Mouse (Mus musculus) liver, embryonic 16.5 days (tissue): ENCODE data around the gene Lgi4. TPM values are rescaled to one million over a fixed set of nuclear protein-coding genes. Genes with fewer than 3 reads are reported as not detected.

Experiments
- ATAC-seq: fragments of 200-750 bp; cut with Nextera tagmentation; 2 replicates; pipeline ENCODE4 v1.8.0; 2017; ENCODE audit warnings: low read depth, mild to moderate bottlenecking, moderate number of reproducible peaks, moderate library complexity
- H3K27ac ChIP-seq: fragments of 300-500 bp; sonication (generic); 2 replicates; pipeline ENCODE4 v1.5.1; 2014; ENCODE audit warnings: mild to moderate bottlenecking, low read length
- H3K27me3 ChIP-seq: fragments of 300-500 bp; sonication (generic); 2 replicates; pipeline ENCODE4 v1.6.1; 2014; ENCODE audit warnings: low read depth, low read length, mixed read lengths; ENCODE audit not compliant: control insufficient read depth, insufficient read depth
- H3K36me3 ChIP-seq: fragments of 300-500 bp; sonication (generic); 2 replicates; pipeline ENCODE4 v1.6.1; 2014; ENCODE audit warnings: mild to moderate bottlenecking; ENCODE audit not compliant: control insufficient read depth, insufficient read depth
- H3K4me1 ChIP-seq: fragments of 300-500 bp; sonication (generic); 2 replicates; pipeline ENCODE4 v1.6.1; 2014; ENCODE audit warnings: low read depth, low read length, mixed read lengths; ENCODE audit not compliant: control insufficient read depth
- H3K4me2 ChIP-seq: fragments of 300-500 bp; sonication (generic); 2 replicates; pipeline ENCODE4 v1.6.1; 2014; ENCODE audit warnings: low read depth, low read length, mixed read lengths
- H3K4me3 ChIP-seq: fragments of 300-500 bp; sonication (generic); 2 replicates; pipeline ENCODE4 v1.5.1; 2014; ENCODE audit warnings: low read depth, mild to moderate bottlenecking, low read length
- H3K9ac ChIP-seq: fragments of 300-500 bp; sonication (generic); 2 replicates; pipeline ENCODE4 v1.6.1; 2014; ENCODE audit warnings: low read depth, low read length
- H3K9me3 ChIP-seq: fragments of 300-500 bp; sonication (generic); replicated peaks from 2 replicates; pipeline ENCODE4 v1.6.1; 2016; ENCODE audit warnings: low read length; ENCODE audit not compliant: control insufficient read depth
- WGBS: fragments of 180-500 bp; shearing (Covaris S2); extraction: QIAGEN DNeasy Blood & Tissue Kit; methylation state at CpG from one replicate; pipeline ENCODE4 v1.1.7; 2014; ENCODE audit not compliant: insufficient replicate concordance; 5-methylcytosine and 5-hydroxymethylcytosine counted together
- polyA plus RNA-seq: library from polyadenylated mRNA; unstranded; fragments of >200 nt; fragmentation: Nextera tagmentation; extraction: Ambion mirVana; gene quantifications from 2 replicates; pipeline ENCODE4 v1.2.1, GENCODE M21; 2015

Gene Lgi4
- polyA plus RNA-seq, 1 experiment from 2014 or later: 0.02 TPM

DNA sequence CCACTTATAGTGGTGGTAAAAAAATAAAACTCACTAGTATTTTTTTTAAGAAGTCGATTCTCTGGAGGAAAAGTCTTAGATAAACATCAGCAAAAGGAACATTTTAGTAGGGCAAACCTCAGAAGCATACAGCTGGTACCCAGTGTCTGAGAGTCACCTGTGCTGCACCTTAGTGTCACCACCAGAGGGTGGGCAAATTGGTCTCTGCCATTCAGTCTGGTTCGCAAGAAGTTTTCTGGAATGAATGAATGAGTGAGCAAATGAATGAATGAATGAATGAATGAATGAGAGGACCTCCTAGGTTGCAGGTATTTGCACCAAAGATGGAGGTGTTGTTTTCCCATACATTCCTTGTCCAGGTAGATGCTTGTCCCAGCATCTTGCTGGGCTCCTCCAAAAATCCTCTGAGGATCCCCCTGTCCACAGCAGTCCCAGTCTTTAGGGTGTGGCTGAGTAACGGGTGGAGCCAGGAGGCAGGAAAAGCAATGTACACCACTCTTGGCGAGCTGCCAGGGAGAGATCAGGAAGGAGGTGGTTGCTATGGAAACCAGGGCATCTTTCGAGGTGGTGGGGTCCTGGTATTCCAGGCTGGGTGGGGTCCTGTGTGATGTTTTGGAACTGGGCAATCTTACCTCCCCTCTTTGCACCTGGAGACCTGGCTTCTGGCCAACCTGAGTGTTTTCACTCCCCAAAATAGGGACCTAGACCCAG is 9.9 kb upstream of the Lgi4 start:
- Histone ChIP-seq H3K4me1 (peaks cover 6% of the 10 kb centered on the region), H3K4me2 (no peak overlapping the region), H3K4me3 (no peak overlapping the region), H3K9me3 (no peaks in the 10 kb centered on the region), H3K9ac (no peak overlapping the region), H3K27me3 (peaks cover 44% of the 10 kb centered on the region), H3K27ac (no peak overlapping the region), H3K36me3 (no peaks in the 10 kb centered on the region)
- no peak for ATAC-seq
- WGBS: 15% methylated on average over 5 of the region's 5 CpGs

DNA sequence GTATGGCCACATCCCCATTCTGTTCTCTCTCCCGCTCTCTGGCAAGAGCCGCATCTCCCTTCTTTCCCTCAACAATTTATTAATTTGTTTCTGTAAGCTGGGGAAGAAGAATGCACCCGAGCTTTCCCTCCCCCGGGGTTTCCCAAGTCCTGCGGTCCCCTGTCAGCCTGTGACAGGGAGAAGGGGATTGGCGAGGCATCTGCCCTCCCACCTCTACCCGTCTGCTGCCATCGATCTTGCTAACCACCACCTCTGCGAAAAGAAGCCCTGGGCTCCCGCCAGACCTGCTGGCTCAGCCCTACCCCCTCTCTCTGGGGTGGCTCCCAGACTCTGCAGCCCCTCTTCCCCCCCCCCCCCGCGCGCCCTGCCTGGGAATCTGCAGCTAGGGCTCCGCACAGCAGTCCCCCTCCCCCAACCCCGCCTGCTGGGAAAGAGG is 9.3 kb upstream of the Lgi4 start:
- H3K27me3 ChIP-seq: peaks cover 44% of the 10 kb centered on the region
- H3K9ac ChIP-seq: no peak overlapping the region
- H3K4me2 ChIP-seq: no peak overlapping the region
- H3K27ac ChIP-seq: no peak overlapping the region
- H3K36me3 ChIP-seq: no peaks in the 10 kb centered on the region
- H3K4me1 ChIP-seq: peaks cover 6% of the 10 kb centered on the region
- no peaks in the 10 kb centered on the region for H3K9me3 ChIP-seq
- no peak for ATAC-seq
- 6% methylated on average over 13 of the region's 15 CpGs for WGBS
- no peak overlapping the region for H3K4me3 ChIP-seq

GRCm38 (mm10) chr7:31050487-31050886 is 8.7 kb upstream of the Lgi4 start:
- Histone ChIP-seq H3K4me1 (peaks cover 6% of the 10 kb centered on the region), H3K4me3 (no peak overlapping the region), H3K4me2 (no peak overlapping the region), H3K36me3 (no peaks in the 10 kb centered on the region), H3K9ac (no peak overlapping the region), H3K9me3 (no peaks in the 10 kb centered on the region), H3K27ac (no peak overlapping the region), H3K27me3 (peaks cover 44% of the 10 kb centered on the region)
- no peak for ATAC-seq
- 6% methylated on average over 6 of the region's 6 CpGs for WGBS

GRCm38 (mm10) chr7:31050921-31051320 is 8.2 kb upstream of the Lgi4 start:
- Histone ChIP-seq H3K36me3 (no peaks in the 10 kb centered on the region), H3K27ac (no peak overlapping the region), H3K4me2 (no peak overlapping the region), H3K4me3 (no peak overlapping the region), H3K9me3 (no peaks in the 10 kb centered on the region), H3K27me3 (peaks cover 44% of the 10 kb centered on the region), H3K4me1 (peaks cover 6% of the 10 kb centered on the region), H3K9ac (no peak overlapping the region)
- 12% methylated on average over 9 of the region's 9 CpGs for WGBS
- no peak for ATAC-seq

DNA sequence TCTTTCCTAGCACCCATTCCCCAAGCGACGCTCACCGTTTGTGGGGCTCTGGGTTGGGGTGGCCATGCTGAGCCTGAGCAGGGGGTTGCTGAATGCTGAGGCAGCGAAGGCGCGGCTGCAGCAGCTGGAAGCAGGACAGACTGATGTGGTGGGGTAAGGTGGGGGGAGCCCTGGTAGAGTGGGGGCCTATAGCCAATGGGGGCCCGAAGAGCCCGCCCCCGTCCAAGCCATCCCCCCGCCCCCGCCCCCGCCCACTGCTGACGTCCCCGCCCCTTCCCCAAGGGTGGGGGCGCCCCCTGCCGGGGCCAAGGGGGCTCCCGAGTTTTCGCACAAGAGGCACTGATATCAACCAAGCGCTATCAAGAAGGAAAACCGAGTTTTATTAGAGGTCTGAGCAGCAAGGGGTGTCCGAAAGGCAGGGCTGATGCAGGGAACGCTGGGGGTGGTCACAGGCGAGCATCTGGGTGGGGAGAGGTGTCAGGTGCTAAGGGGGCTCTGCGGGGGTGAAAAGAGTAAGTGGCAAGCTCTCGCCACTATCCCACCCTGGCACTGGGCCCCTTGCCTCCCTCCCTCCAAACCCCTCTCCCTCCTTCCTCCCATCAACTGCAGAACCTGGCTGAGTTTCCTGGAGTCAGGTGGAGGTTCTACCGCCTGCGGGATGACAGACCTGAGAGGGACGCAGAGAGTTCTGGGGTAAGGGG is 7.7 kb upstream of the Lgi4 start, which contains the start of gene Fxyd7:
Gene Fxyd7, minus strand, starts transcription at position 147 of the 701 bp plus-strand sequence.
- no peak within 1 kb of the TSS for H3K9ac ChIP-seq
- no peak for ATAC-seq
- H3K4me1 ChIP-seq: peaks cover 6% of the 10 kb centered on the region
- no peak within 1 kb of the TSS for H3K27ac ChIP-seq
- no peaks in the 10 kb centered on the region for H3K9me3 ChIP-seq
- H3K36me3 ChIP-seq: no peaks in the 10 kb centered on the region
- WGBS: 4% methylated on average over 27 of the region's 28 CpGs
- H3K27me3 ChIP-seq: peaks cover 44% of the 10 kb centered on the region
- H3K4me2 ChIP-seq: no peak within 1 kb of the TSS
- no peak within 1 kb of the TSS for H3K4me3 ChIP-seq

DNA sequence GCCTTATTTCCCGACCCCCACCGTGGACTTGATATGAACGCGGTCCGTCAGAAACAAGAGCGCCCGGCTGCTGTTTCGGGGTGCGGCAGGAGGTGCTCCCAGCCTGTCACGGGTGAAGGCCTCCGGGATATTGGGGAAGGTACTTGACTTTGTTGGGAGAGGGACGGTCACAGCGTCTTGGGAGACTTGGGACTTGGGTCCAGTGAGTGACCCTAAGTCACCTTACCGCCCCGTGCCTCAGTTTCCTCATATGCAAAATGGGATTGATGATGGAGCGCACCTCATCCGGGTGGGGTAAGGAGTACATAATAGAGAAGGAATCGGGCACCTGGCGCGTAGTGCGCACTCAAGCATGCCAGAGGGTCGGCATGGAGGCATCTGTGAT is 6.9 kb upstream of the Lgi4 start:
- WGBS: 7% methylated on average over 22 of the region's 22 CpGs
- Histone ChIP-seq H3K27me3 (peaks cover 44% of the 10 kb centered on the region), H3K36me3 (no peaks in the 10 kb centered on the region), H3K9me3 (no peaks in the 10 kb centered on the region), H3K4me1 (peaks cover 6% of the 10 kb centered on the region), H3K9ac (no peak overlapping the region), H3K4me3 (no peak overlapping the region), H3K4me2 (no peak overlapping the region), H3K27ac (no peak overlapping the region)
- no peak for ATAC-seq

GRCm38 (mm10) chr7:31052636-31053434 is 6.3 kb upstream of the Lgi4 start:
- WGBS: 3% methylated on average over 34 of the region's 34 CpGs
- no peaks in the 10 kb centered on the region for H3K36me3 ChIP-seq
- no peak overlapping the region for H3K4me2 ChIP-seq
- H3K4me1 ChIP-seq: peaks cover 6% of the 10 kb centered on the region
- no peaks in the 10 kb centered on the region for H3K9me3 ChIP-seq
- no peak for ATAC-seq
- H3K9ac ChIP-seq: no peak overlapping the region
- H3K4me3 ChIP-seq: no peak overlapping the region
- peaks cover 44% of the 10 kb centered on the region for H3K27me3 ChIP-seq
- H3K27ac ChIP-seq: no peak overlapping the region

- H3K27ac ChIP-seq: peak overlapping the region; percentile 72; the same call in 1 of the 2 replicates
- H3K9ac ChIP-seq: no peak overlapping the region
- H3K4me1 ChIP-seq: peaks cover 6% of the 10 kb centered on the region
- H3K36me3 ChIP-seq: no peaks in the 10 kb centered on the region
- peak overlapping the region; percentile 50 for H3K4me2 ChIP-seq
- H3K4me3 ChIP-seq: peak overlapping the region; percentile 11; the same call in 1 of the 2 replicates
- WGBS: 40% methylated on average over 10 of the region's 10 CpGs
- peaks cover 44% of the 10 kb centered on the region for H3K27me3 ChIP-seq
- H3K9me3 ChIP-seq: no peaks in the 10 kb centered on the region
- ATAC-seq: no peak
Observed at GRCm38 (mm10) chr7:31053882-31054447, 5.2 kb upstream of the Lgi4 start.
